28 mouse cellular contexts compared by ENCODE assay signal in the genomic region with DNA sequence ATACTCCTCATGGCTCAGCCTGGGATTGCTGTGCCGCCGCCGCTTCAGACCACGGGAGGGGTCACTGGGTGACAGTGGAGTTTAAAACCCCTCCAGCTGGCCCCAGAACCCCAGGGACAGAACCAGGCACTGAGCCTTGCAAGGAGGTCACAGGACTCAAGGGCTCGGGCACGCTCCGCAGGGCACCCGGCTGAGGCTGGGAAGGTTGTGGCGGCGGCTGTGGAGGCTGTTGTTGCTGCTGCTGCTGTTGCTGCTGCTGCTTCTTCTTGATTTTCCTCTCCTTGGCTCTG. TPM values are rescaled to one million over a fixed set of nuclear protein-coding genes. Genes with fewer than 3 reads are reported as not detected.
DNase-seq lines count a peak whose midpoint lies in the region; ATAC-seq lines count a peak whose summit lies in the region.
"Had no signal": no experiment of that assay in that cellular context is flagged by ENCODE, and none has a peak within 500 bp of the region (broad histone marks: within the 10 kb centered on the region; RNA-seq: fewer than 3 reads in every experiment).

No protein-coding gene starts in this region.

- no peak for ATAC-seq in neural tube, embryonic 15.5 days (ENCODE audit: low FRiP score)
- ATAC-seq in intestine, embryonic 16.5 days: no peak
- ATAC-seq: lung, postnatal 0 days; midbrain, embryonic 13.5 days had no signal

- H3K27ac ChIP-seq in neural tube, embryonic 15.5 days (replicated peaks): no peak overlapping the region
- peak overlapping the region; percentile 80 for H3K27ac ChIP-seq in intestine, embryonic 16.5 days (ENCODE audit: low read length)
- H3K27ac ChIP-seq: heart, embryonic 13.5 days; left cerebral cortex, adult 2 months; liver, embryonic 15.5 days; midbrain, embryonic 13.5 days had no signal

- peak; percentile 40 for DNase-seq in heart, adult 11 months
- DNase-seq in heart, postnatal 4 days: no peak
- peak; percentile 56 for DNase-seq in neural tube, embryonic 10.5 days (ENCODE audit: extremely low spot score, low spot score)
- DNase-seq in cerebellum, postnatal 10 days: no peak
- no peak for DNase-seq in right cerebral cortex, postnatal 14 days
- DNase-seq: adrenal gland, postnatal 36 days; cerebellum, adult 18-20 months; cerebellum, postnatal 36 days; kidney, adult 9 months; kidney, postnatal 36 days; layer of hippocampus, adult 9-11 months; left cerebral cortex, postnatal 4 days; right cerebral cortex, postnatal 4 days; thymus, postnatal 4 days had no signal

- no peak overlapping the region for H3K4me3 ChIP-seq in neural tube, embryonic 15.5 days (replicated peaks)
- peak overlapping the region; percentile 68 for H3K4me3 ChIP-seq in intestine, embryonic 16.5 days (ENCODE audit: low read length)
- H3K4me3 ChIP-seq: left cerebral cortex, adult 2 months; liver, embryonic 15.5 days; midbrain, embryonic 13.5 days; myocyte had no signal

- 4% methylated on average over 10 of the region's 10 CpGs for WGBS in neural tube, embryonic 15.5 days
- WGBS in intestine, embryonic 16.5 days: 5% methylated on average over 10 of the region's 10 CpGs

- no peak overlapping the region for H3K9ac ChIP-seq in neural tube, embryonic 15.5 days (replicated peaks)
- peak overlapping the region; percentile 92 for H3K9ac ChIP-seq in intestine, embryonic 16.5 days (ENCODE audit: low read depth, low read length)
- H3K9ac ChIP-seq: heart, embryonic 13.5 days; liver, embryonic 15.5 days; midbrain, embryonic 13.5 days had no signal

- peaks cover 95% of the 10 kb centered on the region for H3K27me3 ChIP-seq in neural tube, embryonic 15.5 days (replicated peaks)
- H3K27me3 ChIP-seq in intestine, embryonic 16.5 days (replicated peaks; ENCODE audit: control insufficient read depth, insufficient read depth, low read length): peaks cover 51% of the 10 kb centered on the region

- peaks cover 25% of the 10 kb centered on the region for H3K4me1 ChIP-seq in neural tube, embryonic 15.5 days
- H3K4me1 ChIP-seq in intestine, embryonic 16.5 days (ENCODE audit: control insufficient read depth, insufficient read depth, low read length): peaks cover 8% of the 10 kb centered on the region; the same call in 1 of the 2 replicates

- H3K4me2 ChIP-seq in neural tube, embryonic 15.5 days: no peak overlapping the region
- H3K4me2 ChIP-seq in intestine, embryonic 16.5 days (ENCODE audit: low read depth, low read length): peak overlapping the region; percentile 69
- H3K4me2 ChIP-seq: heart, embryonic 13.5 days; midbrain, embryonic 13.5 days had no signal

- H3K9me3 ChIP-seq in neural tube, embryonic 15.5 days (replicated peaks): no peaks in the 10 kb centered on the region
- H3K9me3 ChIP-seq in intestine, embryonic 16.5 days (ENCODE audit: control insufficient read depth, low read length): no peaks in the 10 kb centered on the region
- H3K9me3 ChIP-seq: heart, embryonic 13.5 days; liver, embryonic 15.5 days; midbrain, embryonic 13.5 days had no signal

- H3K36me3 ChIP-seq in neural tube, embryonic 15.5 days: no peaks in the 10 kb centered on the region
- no peaks in the 10 kb centered on the region for H3K36me3 ChIP-seq in intestine, embryonic 16.5 days (ENCODE audit: control insufficient read depth, insufficient read depth, low read length)
- H3K36me3 ChIP-seq: heart, embryonic 13.5 days; liver, embryonic 15.5 days; midbrain, embryonic 13.5 days had no signal

RNA-seq across cellular contexts. Expression of a gene that starts 5.3 kb away (rescaled TPM):
- total RNA-seq in heart, postnatal 4 days (2021): not detected
- polyA plus RNA-seq in neural tube, embryonic 15.5 days (2015; fragmentation: Nextera tagmentation; extraction: Ambion mirVana): 3.1 TPM in 1 of 2 replicates, not detected in the other
- 42.1 and 46.2 TPM in 2 replicates for polyA plus RNA-seq in intestine, embryonic 16.5 days (2015; fragmentation: Nextera tagmentation; extraction: Ambion mirVana)
- total RNA-seq: adrenal gland, postnatal 36 days; gastrocnemius, adult 8-10 months; granulocyte monocyte progenitor cell, adult 5-6 weeks; heart, postnatal 25 days; left cerebral cortex, adult 2 months; left cerebral cortex, postnatal 4 days; neutrophil, adult 5-6 weeks had no signal
- polyA plus RNA-seq: embryonic facial prominence, embryonic 14.5 days; heart, embryonic 13.5 days; liver, embryonic 15.5 days; lung, postnatal 0 days; midbrain, embryonic 13.5 days; myocyte had no signal

RNA-seq across cellular contexts. Expression of a gene that starts 20.5 kb away (rescaled TPM):
- not detected for total RNA-seq in heart, postnatal 4 days (2021)
- polyA plus RNA-seq in neural tube, embryonic 15.5 days (2015; fragmentation: Nextera tagmentation; extraction: Ambion mirVana): 0.24 TPM in 1 of 2 replicates, not detected in the other
- 2.6 TPM in 2 replicates for polyA plus RNA-seq in intestine, embryonic 16.5 days (2015; fragmentation: Nextera tagmentation; extraction: Ambion mirVana)
- total RNA-seq: gastrocnemius, adult 8-10 months; granulocyte monocyte progenitor cell, adult 5-6 weeks; heart, postnatal 25 days; left cerebral cortex, adult 2 months; left cerebral cortex, postnatal 4 days; neutrophil, adult 5-6 weeks had no signal
- polyA plus RNA-seq: embryonic facial prominence, embryonic 14.5 days; frontal cortex, adult 2 months; heart, embryonic 13.5 days; lung, postnatal 0 days; midbrain, embryonic 13.5 days; myocyte had no signal

RNA-seq across cellular contexts. Expression of a gene that starts 32.0 kb away (rescaled TPM):
- not detected for total RNA-seq in heart, postnatal 4 days (2021)
- polyA plus RNA-seq in neural tube, embryonic 15.5 days (2015; fragmentation: Nextera tagmentation; extraction: Ambion mirVana): not detected in 2 replicates
- polyA plus RNA-seq in intestine, embryonic 16.5 days (2015; fragmentation: Nextera tagmentation; extraction: Ambion mirVana): 3.8 and 5.3 TPM in 2 replicates
- total RNA-seq: adrenal gland, postnatal 36 days; gastrocnemius, adult 8-10 months; granulocyte monocyte progenitor cell, adult 5-6 weeks; heart, postnatal 25 days; left cerebral cortex, adult 2 months; left cerebral cortex, postnatal 4 days; neutrophil, adult 5-6 weeks had no signal
- polyA plus RNA-seq: embryonic facial prominence, embryonic 14.5 days; frontal cortex, adult 2 months; heart, embryonic 13.5 days; liver, embryonic 15.5 days; lung, postnatal 0 days; midbrain, embryonic 13.5 days; myocyte had no signal

Comparison
In these comparisons a context has a peak if more than half of its experiments do, and no peak if none do; other contexts are left out.
1. DNase-seq: peak in heart, adult 11 months (single experiment) and neural tube, embryonic 10.5 days (single experiment); none in heart, postnatal 4 days (single experiment), cerebellum, postnatal 10 days (0 of 2) and right cerebral cortex, postnatal 14 days (single experiment).
2. RNA of a gene that starts 5.3 kb away (polyA plus RNA-seq): 42.1 to 46.2 TPM in intestine, embryonic 16.5 days; 3.1 TPM in neural tube, embryonic 15.5 days; every median in the first group is over 10 times any median in the second.